Mouse (Mus musculus): ENCODE results near the gene Dhx33. TPM values are rescaled to one million over a fixed set of nuclear protein-coding genes. Genes with fewer than 3 reads are reported as not detected.
A peak's percentile ranks its signal among the peaks of the same experiment; 100 is the strongest.

The Dhx33 gene
- 12.4 and 13.0 TPM in 2 replicates for polyA plus RNA-seq (2015; fragmentation: Nextera tagmentation; extraction: Ambion mirVana)

DNA sequence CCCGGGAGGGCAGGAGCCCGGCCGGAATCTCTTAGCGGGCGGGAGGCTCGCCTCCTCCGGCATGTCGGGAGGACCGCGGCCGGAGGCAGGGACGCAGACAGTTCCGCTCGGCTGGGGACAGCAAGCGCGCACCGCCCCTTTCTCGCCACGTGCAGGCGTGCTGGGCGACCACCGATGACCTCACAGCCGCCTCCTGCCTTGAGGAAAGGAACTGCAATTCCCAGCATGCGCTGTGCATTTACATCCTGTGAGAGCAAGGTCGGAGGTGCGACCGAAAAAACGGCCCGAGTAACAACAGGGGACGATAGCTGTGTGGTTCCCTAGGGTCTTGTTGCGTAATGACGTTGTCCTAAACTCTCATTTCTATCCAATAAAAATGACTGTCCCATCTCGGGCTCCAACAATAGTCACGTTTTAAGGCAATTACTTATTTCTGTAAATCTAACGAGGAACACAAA is at the start of gene Dhx33:
Gene Dhx33, minus strand, starts transcription at position 122 of the 458 bp plus-strand sequence.
- under 1% methylated on average over 35 of the region's 35 CpGs for WGBS
- Histone ChIP-seq H3K9me3 (replicated peaks; ENCODE audit: control insufficient read depth, low read length) (no peaks in the 10 kb centered on the region), H3K27ac (ENCODE audit: low read length) (peak within 1 kb of the TSS; percentile 86), H3K4me3 (ENCODE audit: low read length) (peak within 1 kb of the TSS; percentile 99), H3K36me3 (ENCODE audit: control insufficient read depth, insufficient read depth) (peaks cover 16% of the 10 kb centered on the region), H3K4me2 (ENCODE audit: low read depth, low read length) (peak within 1 kb of the TSS; percentile 86), H3K27me3 (ENCODE audit: control insufficient read depth, insufficient read depth, low read length) (no peaks in the 10 kb centered on the region), H3K9ac (ENCODE audit: low read length) (peak within 1 kb of the TSS; percentile 85), H3K4me1 (ENCODE audit: control insufficient read depth, insufficient read depth, low read length) (peaks cover 11% of the 10 kb centered on the region)
- peak; percentile 96 for ATAC-seq (replicated peaks; ENCODE audit: extremely low read depth, insufficient read depth, low FRiP score)

- no peaks in the 10 kb centered on the region for H3K27me3 ChIP-seq (ENCODE audit: control insufficient read depth, insufficient read depth, low read length)
- H3K9me3 ChIP-seq (replicated peaks; ENCODE audit: control insufficient read depth, low read length): no peaks in the 10 kb centered on the region
- no peak overlapping the region for H3K4me3 ChIP-seq (ENCODE audit: low read length)
- H3K27ac ChIP-seq (ENCODE audit: low read length): no peak overlapping the region
- 0% methylated on average over 1 of the region's 1 CpGs for WGBS
- H3K4me1 ChIP-seq (ENCODE audit: control insufficient read depth, insufficient read depth, low read length): no peaks in the 10 kb centered on the region
- no peaks in the 10 kb centered on the region for H3K36me3 ChIP-seq (ENCODE audit: control insufficient read depth, insufficient read depth)
- no peak for ATAC-seq (replicated peaks; ENCODE audit: extremely low read depth, insufficient read depth, low FRiP score)
- no peak overlapping the region for H3K9ac ChIP-seq (ENCODE audit: low read length)
- H3K4me2 ChIP-seq (ENCODE audit: low read depth, low read length): no peak overlapping the region
Observed at GRCm38 (mm10) chr11:71052554-71052953, 48.3 kb upstream of the Dhx33 start.

DNA sequence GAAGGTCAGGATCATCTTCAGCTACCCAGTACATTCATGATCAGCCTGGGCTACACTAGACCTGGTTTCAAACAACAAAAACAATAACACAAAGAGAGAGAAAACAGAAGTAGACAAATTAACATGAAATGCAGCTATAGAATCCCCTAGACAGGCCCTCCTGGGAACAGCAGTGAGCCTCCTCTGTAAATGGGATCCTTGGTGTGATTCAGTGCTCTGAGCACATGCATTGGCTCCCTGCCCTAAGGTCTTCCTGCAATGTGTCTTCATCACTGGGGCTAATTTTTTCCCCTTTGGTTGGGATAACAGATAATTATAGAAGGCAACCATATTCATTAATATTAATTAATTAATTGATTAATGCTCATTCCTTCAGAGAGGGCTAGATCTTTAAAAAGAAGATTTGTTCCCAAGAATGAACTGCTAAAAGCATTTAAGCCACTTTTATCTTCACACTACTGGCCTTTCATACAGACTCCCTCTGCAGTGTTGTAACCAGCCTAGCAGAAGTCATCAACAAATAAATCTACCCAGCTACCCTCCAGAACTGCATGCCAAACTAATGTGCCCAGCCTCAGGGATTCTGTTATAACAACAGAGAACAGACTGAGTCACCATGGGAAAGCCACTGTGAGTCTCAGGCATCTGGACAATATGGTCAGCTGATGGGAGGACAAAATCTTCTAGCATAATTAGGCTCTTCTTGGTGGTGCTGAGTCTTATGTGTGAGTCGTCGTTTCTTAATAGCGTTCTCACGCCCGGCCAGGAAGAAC is 35.5 kb upstream of the Dhx33 start:
- no peaks in the 10 kb centered on the region for H3K9me3 ChIP-seq (replicated peaks; ENCODE audit: control insufficient read depth, low read length)
- no peak for ATAC-seq (replicated peaks; ENCODE audit: extremely low read depth, insufficient read depth, low FRiP score)
- no peak overlapping the region for H3K4me2 ChIP-seq (ENCODE audit: low read depth, low read length)
- no peaks in the 10 kb centered on the region for H3K4me1 ChIP-seq (ENCODE audit: control insufficient read depth, insufficient read depth, low read length)
- H3K27me3 ChIP-seq (ENCODE audit: control insufficient read depth, insufficient read depth, low read length): no peaks in the 10 kb centered on the region
- WGBS: 95% methylated on average over 5 of the region's 5 CpGs
- H3K27ac ChIP-seq (ENCODE audit: low read length): no peak overlapping the region
- no peak overlapping the region for H3K4me3 ChIP-seq (ENCODE audit: low read length)
- no peak overlapping the region for H3K9ac ChIP-seq (ENCODE audit: low read length)
- no peaks in the 10 kb centered on the region for H3K36me3 ChIP-seq (ENCODE audit: control insufficient read depth, insufficient read depth)

GRCm38 (mm10) chr11:71033163-71033761 is 29.0 kb upstream of the Dhx33 start, which contains the start of gene 6330403K07Rik:
6330403K07Rik (minus strand) TSS chr11:71033513.
- Histone ChIP-seq H3K27me3 (ENCODE audit: control insufficient read depth, insufficient read depth, low read length) (no peaks in the 10 kb centered on the region), H3K9ac (ENCODE audit: low read length) (peak within 1 kb of the TSS; percentile 55), H3K36me3 (ENCODE audit: control insufficient read depth, insufficient read depth) (0 out of 2 replicates have a peak, but pooled peaks cover under 1% of the 10 kb centered on the region), H3K9me3 (replicated peaks; ENCODE audit: control insufficient read depth, low read length) (no peaks in the 10 kb centered on the region), H3K4me1 (ENCODE audit: control insufficient read depth, insufficient read depth, low read length) (no peaks in the 10 kb centered on the region), H3K4me2 (ENCODE audit: low read depth, low read length) (peak within 1 kb of the TSS; percentile 64), H3K27ac (ENCODE audit: low read length) (no peak within 1 kb of the TSS), H3K4me3 (ENCODE audit: low read length) (peak within 1 kb of the TSS; percentile 51)
- ATAC-seq (replicated peaks; ENCODE audit: extremely low read depth, insufficient read depth, low FRiP score): peak; percentile 92
- WGBS: under 1% methylated on average over 29 of the region's 31 CpGs

DNA sequence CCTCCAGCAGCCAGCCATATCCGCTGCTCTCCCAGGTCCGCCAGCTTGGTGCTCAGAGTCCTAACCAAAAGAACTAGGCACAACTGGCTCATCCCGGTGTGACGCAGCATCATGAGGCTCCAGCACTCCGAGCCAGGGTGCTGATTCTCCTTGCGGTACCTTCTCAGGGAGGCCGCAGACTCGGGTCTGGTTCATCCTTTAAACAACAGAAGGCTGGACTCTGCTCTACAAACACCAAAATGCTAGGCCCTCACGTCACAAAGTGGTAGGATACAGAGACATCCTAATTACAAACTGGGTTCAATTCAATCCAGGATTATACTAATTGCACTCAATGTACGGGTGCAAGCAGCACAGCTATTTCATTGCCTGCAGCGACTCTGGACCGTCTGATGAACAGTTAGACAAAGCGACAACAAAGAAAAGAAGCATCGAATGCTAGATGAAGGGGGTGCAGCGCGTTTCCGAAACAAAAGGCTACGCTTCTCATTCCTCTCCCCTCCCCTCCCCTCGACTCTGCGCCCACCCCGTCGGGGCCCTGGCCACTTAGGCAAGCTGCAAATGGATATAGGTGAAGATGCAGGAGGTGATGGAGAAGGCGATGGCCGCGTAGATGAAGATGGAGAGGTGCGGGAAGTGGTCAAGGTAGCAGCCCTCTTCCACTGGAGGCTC is 28.4 kb upstream of the Dhx33 start:
- ATAC-seq (replicated peaks; ENCODE audit: extremely low read depth, insufficient read depth, low FRiP score): no peak
- 9% methylated on average over 26 of the region's 26 CpGs for WGBS
- peak overlapping the region; percentile 51 for H3K4me3 ChIP-seq (ENCODE audit: low read length)
- no peaks in the 10 kb centered on the region for H3K9me3 ChIP-seq (replicated peaks; ENCODE audit: control insufficient read depth, low read length)
- H3K36me3 ChIP-seq (ENCODE audit: control insufficient read depth, insufficient read depth): peaks cover 7% of the 10 kb centered on the region
- H3K27me3 ChIP-seq (ENCODE audit: control insufficient read depth, insufficient read depth, low read length): no peaks in the 10 kb centered on the region
- peak overlapping the region; percentile 64 for H3K4me2 ChIP-seq (ENCODE audit: low read depth, low read length)
- no peak overlapping the region for H3K27ac ChIP-seq (ENCODE audit: low read length)
- H3K4me1 ChIP-seq (ENCODE audit: control insufficient read depth, insufficient read depth, low read length): no peaks in the 10 kb centered on the region
- H3K9ac ChIP-seq (ENCODE audit: low read length): peak overlapping the region; percentile 55

DNA sequence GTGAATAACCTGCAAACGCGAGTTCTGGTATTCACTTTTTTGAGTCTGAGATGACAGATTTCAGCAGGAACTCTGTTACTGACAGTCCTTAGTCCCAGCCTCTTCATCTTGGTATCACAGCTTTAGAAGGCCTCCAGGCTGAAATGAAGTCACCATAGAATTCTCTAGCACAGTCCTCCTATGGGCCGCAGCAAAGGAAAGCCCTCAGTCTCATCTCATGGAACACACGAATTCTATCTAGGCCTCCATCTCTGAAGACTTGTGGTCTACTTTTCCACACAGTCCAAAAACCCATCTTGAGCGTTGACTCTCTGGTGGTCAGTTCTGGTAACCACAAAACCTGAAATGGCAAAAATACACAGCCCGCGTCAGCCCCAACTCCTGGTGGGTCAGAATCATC is 27.8 kb upstream of the Dhx33 start:
- no peaks in the 10 kb centered on the region for H3K9me3 ChIP-seq (replicated peaks; ENCODE audit: control insufficient read depth, low read length)
- H3K4me1 ChIP-seq (ENCODE audit: control insufficient read depth, insufficient read depth, low read length): no peaks in the 10 kb centered on the region
- peak overlapping the region; percentile 51 for H3K4me3 ChIP-seq (ENCODE audit: low read length)
- no peak overlapping the region; the same call in 1 of the 2 replicates for H3K9ac ChIP-seq (ENCODE audit: low read length)
- no peaks in the 10 kb centered on the region for H3K27me3 ChIP-seq (ENCODE audit: control insufficient read depth, insufficient read depth, low read length)
- peaks cover 11% of the 10 kb centered on the region for H3K36me3 ChIP-seq (ENCODE audit: control insufficient read depth, insufficient read depth)
- no peak for ATAC-seq (replicated peaks; ENCODE audit: extremely low read depth, insufficient read depth, low FRiP score)
- H3K4me2 ChIP-seq (ENCODE audit: low read depth, low read length): peak overlapping the region; percentile 64
- H3K27ac ChIP-seq (ENCODE audit: low read length): no peak overlapping the region
- 65% methylated on average over 7 of the region's 7 CpGs for WGBS

- WGBS: 73% methylated on average over 3 of the region's 3 CpGs
- Histone ChIP-seq H3K27ac (ENCODE audit: low read length) (no peak overlapping the region), H3K27me3 (ENCODE audit: control insufficient read depth, insufficient read depth, low read length) (no peaks in the 10 kb centered on the region), H3K9me3 (replicated peaks; ENCODE audit: control insufficient read depth, low read length) (no peaks in the 10 kb centered on the region), H3K4me2 (ENCODE audit: low read depth, low read length) (no peak overlapping the region), H3K9ac (ENCODE audit: low read length) (no peak overlapping the region), H3K4me3 (ENCODE audit: low read length) (no peak overlapping the region), H3K36me3 (ENCODE audit: control insufficient read depth, insufficient read depth) (peaks cover 30% of the 10 kb centered on the region), H3K4me1 (ENCODE audit: control insufficient read depth, insufficient read depth, low read length) (no peaks in the 10 kb centered on the region)
- ATAC-seq (replicated peaks; ENCODE audit: extremely low read depth, insufficient read depth, low FRiP score): no peak
Observed at GRCm38 (mm10) chr11:71029403-71030118, 25.3 kb upstream of the Dhx33 start.

DNA sequence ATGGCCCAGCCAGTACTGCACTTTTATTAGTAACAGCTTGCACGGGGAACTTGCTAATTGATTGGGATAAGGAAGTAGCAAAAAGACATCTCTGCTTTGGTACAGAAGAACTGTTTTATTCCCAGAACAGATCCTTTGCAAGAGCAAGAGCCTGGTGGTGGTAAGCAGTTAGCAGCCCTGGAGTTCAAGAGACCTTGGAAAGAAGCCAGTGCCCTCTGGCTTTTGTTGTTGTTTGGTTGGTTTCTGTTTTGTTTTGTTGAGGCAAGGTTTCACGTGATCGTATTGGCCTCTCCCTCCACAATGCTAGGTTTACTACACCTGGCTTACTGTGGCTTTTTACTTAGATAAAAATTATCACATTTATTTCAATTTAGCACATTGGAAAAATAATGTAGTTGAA is 24.0 kb upstream of the Dhx33 start:
- Histone ChIP-seq H3K9me3 (replicated peaks; ENCODE audit: control insufficient read depth, low read length) (no peaks in the 10 kb centered on the region), H3K27me3 (ENCODE audit: control insufficient read depth, insufficient read depth, low read length) (no peaks in the 10 kb centered on the region), H3K4me3 (ENCODE audit: low read length) (no peak overlapping the region), H3K4me1 (ENCODE audit: control insufficient read depth, insufficient read depth, low read length) (no peaks in the 10 kb centered on the region), H3K4me2 (ENCODE audit: low read depth, low read length) (no peak overlapping the region), H3K9ac (ENCODE audit: low read length) (no peak overlapping the region), H3K36me3 (ENCODE audit: control insufficient read depth, insufficient read depth) (peaks cover 30% of the 10 kb centered on the region), H3K27ac (ENCODE audit: low read length) (no peak overlapping the region)
- no peak for ATAC-seq (replicated peaks; ENCODE audit: extremely low read depth, insufficient read depth, low FRiP score)
- WGBS: 83% methylated on average over 3 of the region's 3 CpGs

Measured in heart, embryonic 16.5 days (tissue).